Mouse (Mus musculus): ENCODE measurements around the gene Hmcn1. TPM values are rescaled to one million over a fixed set of nuclear protein-coding genes. Genes with fewer than 3 reads are reported as not detected.

Gene Hmcn1
- polyA plus RNA-seq, 1 experiment from 2014 or later = 0.28 TPM

GRCm38 (mm10) chr1:150950046-150950445, 43.2 kb downstream of the Hmcn1 start:
- DNase-seq (ENCODE audit: low read depth, low spot score) = peak; percentile 65
- TF ChIP-seq CTCF (IDR thresholded peaks at IDR 0.05) = no peak
- POLR2A ChIA-PET = interaction anchor here (0.6 kb wide), 1 partner anchor 26 kb away, joined by 3 read pairs; no protein-coding TSS in a partner anchor
- in situ Hi-C loops (cut with MboI; ENCODE audit: low pct_unique_long_range_greater_than_20kb) = no loop called here
- no peaks in the 10 kb centered on the region for H3K27me3 ChIP-seq
- CTCF ChIA-PET = interaction anchor here (2.5 kb wide), 1 partner anchor 58 kb away, joined by 9 read pairs; no protein-coding TSS in a partner anchor
- peak; percentile 37 for ATAC-seq

GRCm38 (mm10) chr1:150948911-150949310, 44.3 kb downstream of the Hmcn1 start:
- CTCF ChIA-PET = no interaction called here
- POLR2A ChIA-PET = no interaction called here
- in situ Hi-C loops (cut with MboI; ENCODE audit: low pct_unique_long_range_greater_than_20kb) = no loop called here
- no peak for TF ChIP-seq CTCF (IDR thresholded peaks at IDR 0.05)
- ATAC-seq = peak; percentile 89
- DNase-seq (ENCODE audit: low read depth, low spot score) = peak; percentile 72
- no peaks in the 10 kb centered on the region for H3K27me3 ChIP-seq

- in situ Hi-C loops (cut with MboI; ENCODE audit: low pct_unique_long_range_greater_than_20kb) = no loop called here
- ChIA-PET POLR2A (interaction anchor here (0.6 kb wide), 1 partner anchor 116 kb away, joined by 4 read pairs; no protein-coding TSS in a partner anchor), CTCF (no interaction called here)
- ATAC-seq (no peak), DNase-seq (ENCODE audit: low read depth, low spot score) (no peak)
- no peak for TF ChIP-seq CTCF (IDR thresholded peaks at IDR 0.05)
- H3K27me3 ChIP-seq = no peaks in the 10 kb centered on the region
Observed at GRCm38 (mm10) chr1:150943601-150944000, 49.6 kb downstream of the Hmcn1 start.

- POLR2A ChIA-PET = interaction anchor here (1.0 kb wide), 1 partner anchor 27 kb away, joined by 3 read pairs; no protein-coding TSS in a partner anchor
- in situ Hi-C loops (cut with MboI; ENCODE audit: low pct_unique_long_range_greater_than_20kb) = no loop called here
- CTCF ChIA-PET = interaction anchor here (0.6 to 1.0 kb wide), 2 partner anchors 19 to 69 kb away, joined by 3 to 4 read pairs; no protein-coding TSS in a partner anchor
- H3K27me3 ChIP-seq = no peaks in the 10 kb centered on the region
- DNase-seq (ENCODE audit: low read depth, low spot score) = no peak
- no peak for TF ChIP-seq CTCF (IDR thresholded peaks at IDR 0.05)
- no peak for ATAC-seq
Observed at GRCm38 (mm10) chr1:150942143-150942542, 51.1 kb downstream of the Hmcn1 start.

GRCm38 (mm10) chr1:150936821-150937220, 56.4 kb downstream of the Hmcn1 start:
- in situ Hi-C loops (cut with MboI; ENCODE audit: low pct_unique_long_range_greater_than_20kb) = no loop called here
- no peaks in the 10 kb centered on the region for H3K27me3 ChIP-seq
- DNase-seq (ENCODE audit: low read depth, low spot score) (no peak), ATAC-seq (no peak)
- POLR2A ChIA-PET = interaction anchor here (0.7 kb wide), 1 partner anchor 79 kb away, joined by 3 read pairs; no protein-coding TSS in a partner anchor
- CTCF ChIA-PET = no interaction called here
- no peak for TF ChIP-seq CTCF (IDR thresholded peaks at IDR 0.05)

- H3K27me3 ChIP-seq = no peaks in the 10 kb centered on the region
- ChIA-PET POLR2A (no interaction called here), CTCF (no interaction called here)
- no peak for DNase-seq (ENCODE audit: low read depth, low spot score)
- TF ChIP-seq CTCF (IDR thresholded peaks at IDR 0.05) = no peak
- no peak for ATAC-seq
- in situ Hi-C loops (cut with MboI; ENCODE audit: low pct_unique_long_range_greater_than_20kb) = no loop called here
Observed at GRCm38 (mm10) chr1:150933616-150934015, 59.6 kb downstream of the Hmcn1 start.

GRCm38 (mm10) chr1:150920860-150921259, 72.4 kb downstream of the Hmcn1 start:
- no peaks in the 10 kb centered on the region for H3K27me3 ChIP-seq
- DNase-seq (ENCODE audit: low read depth, low spot score) (no peak), ATAC-seq (no peak)
- TF ChIP-seq CTCF (IDR thresholded peaks at IDR 0.05) = no peak
- POLR2A ChIA-PET = no interaction called here
- CTCF ChIA-PET = interaction anchor here (0.8 to 3.0 kb wide), 5 partner anchors 13 to 380 kb away, joined by 3 to 15 read pairs (median 4); no protein-coding TSS in a partner anchor
- in situ Hi-C loops (cut with MboI; ENCODE audit: low pct_unique_long_range_greater_than_20kb) = loop anchor here (5.0 to 10.0 kb wide), 2 partner anchors 84 to 384 kb away; no protein-coding TSS in a partner anchor

- no peaks in the 10 kb centered on the region for H3K27me3 ChIP-seq
- ChIA-PET CTCF (interaction anchor here (0.9 to 3.0 kb wide), 8 partner anchors 13 to 380 kb away, joined by 3 to 15 read pairs (median 5); no protein-coding TSS in a partner anchor), POLR2A (no interaction called here)
- DNase-seq (ENCODE audit: low read depth, low spot score) (no peak), ATAC-seq (no peak)
- in situ Hi-C loops (cut with MboI; ENCODE audit: low pct_unique_long_range_greater_than_20kb) = loop anchor here (5.0 to 10.0 kb wide), 2 partner anchors 85 to 383 kb away; no protein-coding TSS in a partner anchor
- TF ChIP-seq CTCF (IDR thresholded peaks at IDR 0.05) = peak; percentile 66
Observed at GRCm38 (mm10) chr1:150920276-150920675, 73.0 kb downstream of the Hmcn1 start.

- no peak for TF ChIP-seq CTCF (IDR thresholded peaks at IDR 0.05)
- CTCF ChIA-PET = interaction anchor here (1.7 kb wide), 1 partner anchor 96 kb away, joined by 3 read pairs; no protein-coding TSS in a partner anchor
- DNase-seq (ENCODE audit: low read depth, low spot score) = no peak
- no peaks in the 10 kb centered on the region for H3K27me3 ChIP-seq
- POLR2A ChIA-PET = no interaction called here
- in situ Hi-C loops (cut with MboI; ENCODE audit: low pct_unique_long_range_greater_than_20kb) = no loop called here
- ATAC-seq = no peak
Observed at GRCm38 (mm10) chr1:150914936-150915335, 78.3 kb downstream of the Hmcn1 start.

- CTCF ChIA-PET = no interaction called here
- TF ChIP-seq CTCF (IDR thresholded peaks at IDR 0.05) = no peak
- ATAC-seq (no peak), DNase-seq (ENCODE audit: low read depth, low spot score) (no peak)
- in situ Hi-C loops (cut with MboI; ENCODE audit: low pct_unique_long_range_greater_than_20kb) = no loop called here
- POLR2A ChIA-PET = no interaction called here
- H3K27me3 ChIP-seq = no peaks in the 10 kb centered on the region
Observed at GRCm38 (mm10) chr1:150913586-150914136, 79.6 kb downstream of the Hmcn1 start.

GRCm38 (mm10) chr1:150909642-150910041, 83.6 kb downstream of the Hmcn1 start:
- TF ChIP-seq CTCF (IDR thresholded peaks at IDR 0.05) = no peak
- CTCF ChIA-PET = no interaction called here
- POLR2A ChIA-PET = no interaction called here
- in situ Hi-C loops (cut with MboI; ENCODE audit: low pct_unique_long_range_greater_than_20kb) = no loop called here
- ATAC-seq (no peak), DNase-seq (ENCODE audit: low read depth, low spot score) (no peak)
- H3K27me3 ChIP-seq = no peaks in the 10 kb centered on the region

All from Patski (cell line).